Mouse (Mus musculus): Measurements from ENCODE around the gene Efcab10. TPM values are rescaled to one million over a fixed set of nuclear protein-coding genes. Genes with fewer than 3 reads are reported as not detected.
A peak's percentile ranks its signal among the peaks of the same experiment; 100 is the strongest.

The Efcab10 gene
- polyA plus RNA-seq (2015; fragmentation: Nextera tagmentation; extraction: Ambion mirVana), result 0.96 and 1.6 TPM in 2 replicates

GRCm38 (mm10) chr12:33394804-33395623 lies at the start of gene Efcab10:
Gene Efcab10, plus strand, starts transcription at chr12:33394854.
- Histone ChIP-seq H3K27ac (no peak within 1 kb of the TSS), H3K9me3 (replicated peaks; ENCODE audit: low read length) (no peaks in the 10 kb centered on the region), H3K9ac (ENCODE audit: low read depth, low read length) (peak within 1 kb of the TSS; percentile 37; the same call in 1 of the 2 replicates), H3K36me3 (ENCODE audit: insufficient read depth, low read length) (no peaks in the 10 kb centered on the region), H3K4me1 (replicated peaks; ENCODE audit: insufficient read depth, low read length) (peaks cover 8% of the 10 kb centered on the region; the same call in 1 of the 2 replicates), H3K4me2 (ENCODE audit: low read length) (peak within 1 kb of the TSS; percentile 64), H3K27me3 (ENCODE audit: insufficient read depth, low read length) (no peaks in the 10 kb centered on the region), H3K4me3 (replicated peaks; ENCODE audit: low read depth, low read length) (peak within 1 kb of the TSS; percentile 30)
- WGBS, result 6% methylated on average over 24 of the region's 24 CpGs
- peak; percentile 59; the same call in 1 of the 2 replicates for ATAC-seq (replicated peaks; ENCODE audit: low FRiP score, low read depth)
- DNase-seq (ENCODE audit: low spot score), result peak; percentile 30
- TF ChIP-seq CTCF (IDR thresholded peaks at IDR 0.05; ENCODE audit: low read depth), result 0 out of 2 replicates have a peak, but pooled peaks have one; percentile 4

- Histone ChIP-seq H3K27ac (no peak overlapping the region), H3K4me2 (ENCODE audit: low read length) (peak overlapping the region; percentile 39), H3K4me3 (replicated peaks; ENCODE audit: low read depth, low read length) (no peak overlapping the region), H3K9me3 (replicated peaks; ENCODE audit: low read length) (no peaks in the 10 kb centered on the region), H3K36me3 (ENCODE audit: insufficient read depth, low read length) (peaks cover 3% of the 10 kb centered on the region; the same call in 1 of the 2 replicates), H3K27me3 (ENCODE audit: insufficient read depth, low read length) (no peaks in the 10 kb centered on the region), H3K9ac (ENCODE audit: low read depth, low read length) (no peak overlapping the region), H3K4me1 (replicated peaks; ENCODE audit: insufficient read depth, low read length) (0 out of 2 replicates have a peak, but pooled peaks cover 7% of the 10 kb centered on the region)
- ATAC-seq (replicated peaks; ENCODE audit: low FRiP score, low read depth) (no peak), DNase-seq (ENCODE audit: low spot score) (peak; percentile 58)
- 8% methylated on average over 25 of the region's 25 CpGs for WGBS
- TF ChIP-seq CTCF (IDR thresholded peaks at IDR 0.05; ENCODE audit: low read depth), result no peak
Measured at GRCm38 (mm10) chr12:33344970-33345772, 49.5 kb upstream of the Efcab10 start.

- no peak overlapping the region for H3K4me2 ChIP-seq (ENCODE audit: low read length)
- H3K4me3 ChIP-seq (replicated peaks; ENCODE audit: low read depth, low read length), result no peak overlapping the region
- peaks cover 3% of the 10 kb centered on the region; the same call in 1 of the 2 replicates for H3K36me3 ChIP-seq (ENCODE audit: insufficient read depth, low read length)
- DNase-seq (ENCODE audit: low spot score) (no peak), ATAC-seq (replicated peaks; ENCODE audit: low FRiP score, low read depth) (no peak)
- WGBS, result 33% methylated on average over 23 of the region's 23 CpGs
- no peaks in the 10 kb centered on the region for H3K27me3 ChIP-seq (ENCODE audit: insufficient read depth, low read length)
- H3K4me1 ChIP-seq (replicated peaks; ENCODE audit: insufficient read depth, low read length), result 0 out of 2 replicates have a peak, but pooled peaks cover 7% of the 10 kb centered on the region
- H3K9me3 ChIP-seq (replicated peaks; ENCODE audit: low read length), result no peaks in the 10 kb centered on the region
- H3K9ac ChIP-seq (ENCODE audit: low read depth, low read length), result no peak overlapping the region
- no peak for TF ChIP-seq CTCF (IDR thresholded peaks at IDR 0.05; ENCODE audit: low read depth)
- no peak overlapping the region for H3K27ac ChIP-seq
Measured at GRCm38 (mm10) chr12:33345773-33346435, 48.8 kb upstream of the Efcab10 start.

DNA sequence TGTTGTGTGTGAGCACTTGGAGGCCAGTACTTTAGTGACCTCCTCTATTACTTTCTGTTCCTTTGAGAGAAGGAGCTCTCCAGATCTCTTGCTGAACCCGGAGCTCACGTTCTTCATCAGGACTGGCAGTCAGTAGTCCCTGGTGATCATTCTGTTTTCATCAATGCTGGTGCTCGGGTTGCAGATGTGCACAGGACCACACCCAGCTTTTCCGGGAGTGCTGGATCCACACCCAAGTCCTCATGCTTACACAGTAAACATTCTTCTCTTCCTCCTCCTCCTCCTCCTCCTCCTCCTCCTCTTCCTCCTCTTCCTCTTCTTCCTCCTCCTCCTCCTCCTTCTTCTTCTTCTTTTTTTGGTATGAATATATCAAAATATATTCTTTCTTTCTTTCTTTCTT lies 42.0 kb upstream of the Efcab10 start:
- no peaks in the 10 kb centered on the region for H3K27me3 ChIP-seq (ENCODE audit: insufficient read depth, low read length)
- no peak overlapping the region for H3K9ac ChIP-seq (ENCODE audit: low read depth, low read length)
- H3K4me1 ChIP-seq (replicated peaks; ENCODE audit: insufficient read depth, low read length), result no peaks in the 10 kb centered on the region
- H3K36me3 ChIP-seq (ENCODE audit: insufficient read depth, low read length), result no peaks in the 10 kb centered on the region
- DNase-seq (ENCODE audit: low spot score) (no peak), ATAC-seq (replicated peaks; ENCODE audit: low FRiP score, low read depth) (no peak)
- 68% methylated on average over 4 of the region's 4 CpGs for WGBS
- TF ChIP-seq CTCF (IDR thresholded peaks at IDR 0.05; ENCODE audit: low read depth), result no peak
- no peaks in the 10 kb centered on the region for H3K9me3 ChIP-seq (replicated peaks; ENCODE audit: low read length)
- no peak overlapping the region for H3K27ac ChIP-seq
- H3K4me3 ChIP-seq (replicated peaks; ENCODE audit: low read depth, low read length), result no peak overlapping the region
- H3K4me2 ChIP-seq (ENCODE audit: low read length), result no peak overlapping the region

DNA sequence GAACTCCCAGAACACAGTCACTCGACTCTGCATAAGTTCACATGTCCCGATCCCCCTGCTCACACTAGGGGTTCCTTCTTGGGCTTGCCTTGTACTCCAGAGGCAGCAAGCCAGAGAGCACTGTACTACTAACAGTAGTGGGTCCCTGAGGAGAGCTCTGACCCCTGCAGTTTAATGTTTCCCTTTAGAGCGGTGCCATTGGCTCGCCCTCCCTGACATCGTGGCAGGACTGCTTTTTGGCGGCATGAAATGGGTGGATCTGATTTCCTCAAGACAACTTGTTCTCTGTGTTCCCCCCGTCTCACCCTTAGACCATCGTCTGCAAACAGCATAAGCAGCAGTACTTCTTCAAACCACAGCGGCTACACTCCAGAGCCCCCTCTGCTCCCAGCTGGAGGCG lies 36.3 kb upstream of the Efcab10 start:
- Histone ChIP-seq H3K4me2 (ENCODE audit: low read length) (no peak overlapping the region), H3K4me3 (replicated peaks; ENCODE audit: low read depth, low read length) (no peak overlapping the region), H3K9ac (ENCODE audit: low read depth, low read length) (no peak overlapping the region), H3K27me3 (ENCODE audit: insufficient read depth, low read length) (no peaks in the 10 kb centered on the region), H3K9me3 (replicated peaks; ENCODE audit: low read length) (no peaks in the 10 kb centered on the region), H3K27ac (no peak overlapping the region), H3K36me3 (ENCODE audit: insufficient read depth, low read length) (0 out of 2 replicates have a peak, but pooled peaks cover 7% of the 10 kb centered on the region), H3K4me1 (replicated peaks; ENCODE audit: insufficient read depth, low read length) (no peaks in the 10 kb centered on the region)
- ATAC-seq (replicated peaks; ENCODE audit: low FRiP score, low read depth) (no peak), DNase-seq (ENCODE audit: low spot score) (no peak)
- WGBS, result 73% methylated on average over 10 of the region's 10 CpGs
- no peak for TF ChIP-seq CTCF (IDR thresholded peaks at IDR 0.05; ENCODE audit: low read depth)

GRCm38 (mm10) chr12:33359209-33359608 lies 35.4 kb upstream of the Efcab10 start:
- Histone ChIP-seq H3K27me3 (ENCODE audit: insufficient read depth, low read length) (no peaks in the 10 kb centered on the region), H3K4me3 (replicated peaks; ENCODE audit: low read depth, low read length) (no peak overlapping the region), H3K4me2 (ENCODE audit: low read length) (no peak overlapping the region), H3K36me3 (ENCODE audit: insufficient read depth, low read length) (0 out of 2 replicates have a peak, but pooled peaks cover 7% of the 10 kb centered on the region), H3K27ac (no peak overlapping the region), H3K9ac (ENCODE audit: low read depth, low read length) (no peak overlapping the region), H3K4me1 (replicated peaks; ENCODE audit: insufficient read depth, low read length) (no peaks in the 10 kb centered on the region), H3K9me3 (replicated peaks; ENCODE audit: low read length) (no peaks in the 10 kb centered on the region)
- DNase-seq (ENCODE audit: low spot score), result no peak
- no peak for ATAC-seq (replicated peaks; ENCODE audit: low FRiP score, low read depth)
- WGBS, result 92% methylated on average over 7 of the region's 7 CpGs
- TF ChIP-seq CTCF (IDR thresholded peaks at IDR 0.05; ENCODE audit: low read depth), result no peak
